Mouse (Mus musculus) thymus, adult 2 months (tissue): ENCODE results near the gene Kcnq1.

Experiments used
- CTCF ChIP-seq: fragments of 200-500 bp; IDR thresholded peaks from 2 replicates; pipeline ENCODE4 v1.5.1; 2012; ENCODE audit warnings: mild to moderate bottlenecking, control low read depth, low read length, moderate library complexity, borderline replicate concordance; ENCODE audit not compliant: control insufficient read depth, poor library complexity, insufficient read depth; ENCODE audit errors: extremely low read depth
- POLR2A ChIP-seq: fragments of 200-500 bp; IDR thresholded peaks from 2 replicates; pipeline ENCODE4 v1.6.1; 2012; ENCODE audit warnings: mild to moderate bottlenecking, low read length, control low read depth, moderate library complexity; ENCODE audit not compliant: control insufficient read depth, poor library complexity, insufficient read depth; ENCODE audit errors: extremely low read depth

GRCm38 (mm10) chr7:143368267-143368643 lies 262.1 kb downstream of the Kcnq1 start:
- TF ChIP-seq CTCF, result no peak
- no peak for TF ChIP-seq POLR2A
